Mouse (Mus musculus): ENCODE data around the gene AC140267.1.

The AC140267.1 gene

DNA sequence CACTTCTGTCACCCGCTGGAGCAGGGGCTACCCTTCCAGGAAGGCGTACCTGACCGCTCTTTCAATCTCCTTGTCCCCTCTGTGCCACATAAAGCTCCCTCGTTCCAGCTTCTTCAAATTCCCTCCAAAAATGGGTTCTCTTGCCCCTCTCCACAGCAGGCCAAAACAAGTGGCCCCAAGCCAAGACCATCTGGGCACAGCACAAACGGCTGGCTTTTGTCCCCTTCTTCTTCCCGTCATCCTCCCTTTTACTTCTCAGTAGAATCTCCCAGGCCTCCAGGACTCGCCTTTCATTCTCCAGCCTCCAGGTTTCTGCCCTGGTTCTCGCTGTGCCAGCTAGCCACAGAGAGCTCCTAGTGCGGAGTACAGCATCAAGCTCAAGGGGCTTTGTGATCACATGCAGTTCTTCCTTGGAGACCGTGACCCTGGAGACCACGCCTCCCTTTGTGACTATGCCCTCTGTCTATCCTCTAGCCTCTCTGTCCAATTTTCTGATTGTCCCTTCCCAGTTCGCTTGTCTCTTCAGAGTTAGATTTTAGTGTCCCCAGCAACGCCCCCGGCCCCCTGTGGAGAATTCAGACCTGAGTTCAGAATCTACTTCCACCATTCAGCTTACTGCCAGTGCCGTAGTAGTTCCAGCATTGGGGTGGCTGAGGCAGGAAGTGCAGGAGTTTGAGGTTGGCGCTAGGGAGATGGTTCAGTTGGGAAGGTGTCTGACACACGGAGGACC, 7.4 kb upstream of the AC140267.1 start:
- no peak for DNase-seq (ENCODE audit: low spot score in 2 of 2)

DNA sequence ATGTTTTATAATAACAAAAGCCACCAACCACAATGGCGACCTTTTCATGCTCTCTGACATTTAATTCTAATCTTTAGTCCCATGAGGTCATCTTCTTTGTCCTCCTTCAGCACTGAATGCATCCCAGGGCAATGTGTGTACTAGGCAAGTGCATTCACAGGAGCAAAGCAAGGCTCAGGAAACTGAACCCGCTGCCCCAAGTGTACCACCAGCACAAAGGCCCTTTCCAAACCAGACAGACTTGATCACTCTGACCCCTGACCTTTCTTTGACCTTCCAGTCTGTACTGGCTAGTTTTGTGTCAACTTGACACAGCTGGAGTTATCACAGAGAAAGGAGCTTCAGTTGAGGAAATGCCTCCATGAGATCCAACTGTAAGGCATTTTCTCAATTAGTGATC, 3.3 kb upstream of the AC140267.1 start:
- DNase-seq (ENCODE audit: low spot score in 2 of 2), result no peak

DNA sequence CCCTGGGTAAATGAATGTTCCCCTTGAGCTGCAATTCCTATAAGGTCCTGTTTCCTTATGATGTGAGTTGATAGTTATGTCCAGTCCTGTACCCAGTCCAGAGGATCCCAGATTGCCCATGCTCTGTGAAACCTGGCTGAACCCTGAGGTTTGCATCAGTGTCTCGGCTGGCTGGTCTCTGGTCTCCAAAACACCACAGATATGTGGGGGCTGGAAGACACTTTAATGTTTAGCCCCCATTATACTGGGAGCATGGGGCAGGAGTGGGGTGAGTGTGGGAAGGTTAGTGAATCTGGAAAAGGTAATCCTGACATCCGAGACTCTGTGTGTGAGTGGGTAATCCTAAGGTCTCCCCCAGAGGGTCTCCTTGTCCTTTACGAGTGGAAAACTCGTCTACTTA, 2.6 kb upstream of the AC140267.1 start:
- no peak for DNase-seq (ENCODE audit: low spot score in 2 of 2)

DNA sequence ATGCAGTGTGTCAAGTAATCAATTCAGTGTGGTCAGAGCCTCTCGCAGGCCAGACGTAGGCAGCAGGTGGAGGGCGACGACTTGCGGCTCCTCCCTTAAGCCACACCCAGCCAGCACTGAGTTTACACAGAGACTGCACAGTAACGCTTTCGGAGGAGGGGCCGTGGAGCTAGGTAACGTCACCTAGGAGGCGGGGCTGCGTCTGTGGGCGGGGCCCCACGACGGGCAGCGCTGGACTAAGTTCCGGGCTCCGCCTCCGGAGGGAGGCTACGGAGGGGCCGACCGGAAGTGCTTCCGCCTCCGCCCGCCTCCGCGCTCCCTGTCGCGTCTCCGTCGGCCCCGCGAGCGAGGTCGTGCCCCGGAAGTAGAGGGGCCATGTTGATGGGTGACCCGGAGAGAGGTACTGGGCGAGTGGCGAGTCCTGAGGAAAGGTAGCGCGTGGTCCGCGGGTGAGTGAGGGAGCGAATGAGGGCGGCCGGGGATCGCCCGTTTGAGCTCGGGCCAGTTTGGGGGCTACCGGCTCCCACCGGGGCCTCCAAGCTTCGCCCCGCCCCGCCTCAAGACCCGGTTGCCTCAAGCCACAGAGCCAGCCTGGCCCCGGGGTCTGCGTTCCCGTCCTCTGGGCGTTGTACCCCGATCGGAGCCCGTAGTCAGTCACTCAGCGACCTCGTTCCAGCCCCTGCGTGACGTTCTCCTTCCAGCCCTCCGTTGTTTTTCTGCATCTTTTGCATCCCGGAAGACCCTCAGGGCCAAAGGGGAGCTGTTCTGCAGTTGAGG, 1.7 kb upstream of the AC140267.1 start, which contains the start of gene Mief1:
TSS of gene Mief1 (plus strand) at position 286 of the 777 bp plus-strand sequence.
- peak; percentile 97 to 98 for DNase-seq (ENCODE audit: low spot score in 2 of 2)

DNA sequence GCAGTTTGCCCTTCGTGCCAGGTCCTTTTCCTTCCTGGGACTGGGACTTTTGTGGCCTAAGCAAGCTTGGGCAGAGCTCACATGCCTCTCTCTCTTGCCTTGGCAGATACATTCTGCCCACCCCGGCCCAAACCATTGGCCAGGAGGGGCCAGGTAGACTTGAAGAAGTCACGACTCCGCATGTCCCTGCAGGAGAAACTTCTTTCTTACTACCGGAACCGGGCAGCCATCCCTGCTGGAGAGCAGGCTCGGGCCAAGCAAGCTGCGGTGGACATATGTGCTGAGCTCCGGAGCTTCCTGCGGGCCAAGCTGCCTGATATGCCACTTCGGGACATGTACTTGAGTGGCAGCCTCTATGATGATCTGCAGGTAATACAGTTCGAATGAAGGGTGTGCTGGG, 12.5 kb downstream of the AC140267.1 start:
- DNase-seq (ENCODE audit: low spot score in 2 of 2), result no peak

DNA sequence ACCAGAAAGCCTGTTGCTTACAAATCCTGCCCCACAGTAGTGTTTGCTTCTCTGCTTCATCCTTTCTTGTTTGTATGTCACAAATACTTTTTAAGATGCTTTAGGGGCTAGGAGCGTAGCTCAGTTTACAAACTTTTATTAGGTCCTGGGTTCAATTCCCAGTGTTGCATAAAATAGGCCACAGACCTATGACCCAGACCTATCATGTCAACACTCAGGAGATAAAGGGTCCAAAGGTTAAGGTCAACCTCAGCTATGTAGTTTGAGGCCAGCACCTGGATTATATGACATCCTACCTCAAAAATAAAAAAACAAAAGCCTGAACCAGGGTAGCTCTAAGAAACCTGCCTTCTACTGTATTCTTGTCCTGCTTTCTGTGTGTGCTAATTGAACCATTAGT, 13.0 kb downstream of the AC140267.1 start:
- DNase-seq (ENCODE audit: low spot score in 2 of 2), result no peak

DNA sequence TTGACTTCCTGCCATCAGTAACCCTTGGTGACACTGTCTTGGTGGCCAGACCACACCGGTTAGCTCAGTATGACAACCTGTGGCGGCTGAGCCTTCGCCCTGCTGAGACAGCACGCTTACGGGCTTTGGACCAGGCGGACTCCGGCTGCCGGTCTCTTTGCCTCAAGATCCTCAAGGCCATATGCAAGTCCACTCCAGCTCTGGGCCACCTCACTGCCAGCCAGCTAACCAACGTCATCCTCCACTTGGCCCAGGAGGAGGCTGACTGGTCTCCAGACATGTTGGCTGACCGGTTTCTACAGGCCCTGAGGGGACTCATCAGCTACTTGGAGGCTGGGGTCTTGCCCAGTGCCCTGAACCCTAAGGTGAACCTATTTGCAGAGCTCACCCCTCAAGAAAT, 14.0 kb downstream of the AC140267.1 start:
- DNase-seq (ENCODE audit: low spot score in 2 of 2), result no peak

DNA sequence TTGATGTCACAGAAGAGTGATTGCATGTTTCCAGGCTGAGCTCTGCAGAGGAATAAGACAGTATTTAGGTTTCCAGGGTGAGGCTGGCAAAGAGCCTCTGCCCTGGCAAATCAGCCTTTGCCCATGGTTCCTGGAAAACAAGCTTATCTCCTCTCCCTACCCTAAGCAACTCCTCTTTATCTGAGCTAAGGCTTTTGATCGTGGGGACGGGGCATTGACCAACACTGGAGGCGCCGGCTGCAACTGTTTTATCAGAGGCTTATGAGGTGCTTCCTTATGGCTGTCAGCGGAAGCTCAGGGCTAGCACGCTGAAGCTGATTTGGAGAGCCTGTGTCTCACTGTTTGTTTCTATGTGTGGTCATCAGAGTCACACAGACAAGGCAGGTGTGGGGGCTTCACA, 15.0 kb downstream of the AC140267.1 start:
- DNase-seq (ENCODE audit: low spot score in 2 of 2), result no peak

DNA sequence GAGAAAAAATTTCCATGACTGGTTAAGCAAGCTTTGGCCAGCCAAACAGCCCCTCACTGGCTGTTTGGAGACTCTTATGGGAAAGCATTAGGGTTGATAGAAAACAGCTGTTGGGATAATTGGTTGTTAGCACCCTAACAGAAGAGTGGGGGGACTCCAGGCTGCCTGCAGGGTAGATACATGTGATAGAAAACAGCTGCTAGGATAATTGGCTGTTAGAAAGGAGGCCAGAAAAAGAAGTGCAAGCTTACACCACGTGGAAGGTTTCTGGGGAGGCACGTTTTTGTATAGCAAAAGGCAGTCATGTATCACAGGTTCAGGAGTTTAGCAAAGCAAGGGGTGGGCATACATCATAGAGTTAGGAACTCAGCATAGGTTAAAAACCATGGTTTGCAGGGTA, 17.9 kb downstream of the AC140267.1 start:
- no peak for DNase-seq (ENCODE audit: low spot score in 2 of 2)

DNA sequence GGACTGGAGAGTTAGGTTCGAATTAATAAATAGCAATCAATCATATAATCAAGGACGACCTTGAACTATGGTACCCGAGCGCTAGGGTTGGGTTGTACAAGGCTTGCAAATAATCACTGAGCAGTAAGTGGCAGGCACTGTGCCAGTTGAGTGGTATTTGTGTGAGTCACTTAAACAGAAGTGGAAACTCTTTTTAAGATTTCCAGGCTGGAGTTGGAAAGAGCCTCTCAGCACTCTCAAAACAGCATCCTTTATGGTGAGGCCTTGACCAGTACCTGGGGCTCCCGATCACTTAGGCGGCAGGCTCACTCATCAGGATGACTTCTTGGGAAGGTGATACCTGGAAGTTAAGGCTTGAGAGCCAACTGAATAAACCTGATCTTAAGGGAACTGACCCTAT, 18.6 kb downstream of the AC140267.1 start:
- DNase-seq (ENCODE audit: low spot score in 2 of 2), result no peak

DNA sequence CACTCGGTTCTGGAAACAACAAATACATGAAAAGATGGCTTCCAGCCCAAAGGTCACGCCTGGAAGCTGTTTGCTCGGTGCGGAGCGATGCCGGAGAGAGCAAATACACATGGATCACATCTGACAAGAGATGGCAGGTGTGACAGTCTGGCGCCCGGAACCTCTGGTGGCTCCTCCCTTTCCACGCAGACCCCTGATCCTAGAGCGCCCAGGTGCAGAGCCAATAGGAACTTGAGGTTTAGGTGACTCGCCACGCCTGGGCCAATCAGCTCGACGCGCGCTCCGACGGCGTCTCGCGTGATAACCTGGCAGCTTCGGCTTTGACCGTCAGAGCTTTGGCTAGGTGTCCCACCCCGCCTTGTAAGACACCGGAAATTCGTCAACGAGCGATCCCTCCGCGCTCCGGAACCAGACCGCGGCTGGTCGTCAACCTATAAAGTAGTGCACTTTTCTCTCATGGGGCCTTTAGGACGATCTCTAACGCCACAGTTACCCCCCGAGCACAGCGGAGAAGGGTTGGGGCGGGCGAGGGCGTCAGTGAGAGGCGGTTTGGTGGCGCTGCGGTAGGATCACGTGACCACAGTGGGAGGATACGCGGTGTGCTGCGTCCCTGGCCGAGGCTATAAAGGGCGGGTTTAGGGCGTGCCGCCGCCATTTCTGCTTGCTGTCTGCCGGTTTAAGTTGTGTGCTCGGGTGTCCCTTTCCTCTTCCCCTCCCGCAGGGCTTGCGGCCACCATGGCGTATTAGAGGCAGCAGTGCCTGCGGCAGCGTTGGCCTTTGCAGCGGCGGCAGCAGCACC, 19.4 kb downstream of the AC140267.1 start, which contains the start of gene Atf4:
TSS of gene Atf4 (plus strand) at position 338 of the 799 bp plus-strand sequence.
- DNase-seq (ENCODE audit: low spot score in 2 of 2), result peak; percentile 99 to 100

DNA sequence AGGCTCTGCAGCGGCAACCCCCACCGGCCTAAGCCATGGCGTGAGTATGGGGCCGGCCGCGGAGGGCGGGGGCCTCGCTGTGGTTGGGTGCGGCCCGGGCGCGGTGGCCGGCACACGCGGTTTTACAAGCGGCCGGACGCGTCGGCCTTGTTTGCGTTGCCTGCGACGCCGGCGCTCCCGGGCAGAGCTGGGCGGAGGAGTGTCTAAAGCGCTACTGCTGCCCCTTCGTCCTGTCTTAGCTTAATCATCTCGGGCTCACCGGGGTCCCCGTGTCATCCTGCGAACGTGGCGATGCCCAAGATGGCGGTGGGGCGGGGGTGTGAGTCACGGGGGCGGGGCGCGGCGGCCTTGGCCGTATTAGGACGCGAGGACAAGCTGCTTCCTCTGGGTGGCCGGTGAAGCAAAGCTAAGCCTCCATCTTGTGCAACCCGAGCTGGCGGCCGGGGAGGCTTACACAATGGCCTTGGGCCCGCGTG, 20.0 kb downstream of the AC140267.1 start:
- DNase-seq (ENCODE audit: low spot score in 2 of 2), result peak; percentile 53 to 57

DNA sequence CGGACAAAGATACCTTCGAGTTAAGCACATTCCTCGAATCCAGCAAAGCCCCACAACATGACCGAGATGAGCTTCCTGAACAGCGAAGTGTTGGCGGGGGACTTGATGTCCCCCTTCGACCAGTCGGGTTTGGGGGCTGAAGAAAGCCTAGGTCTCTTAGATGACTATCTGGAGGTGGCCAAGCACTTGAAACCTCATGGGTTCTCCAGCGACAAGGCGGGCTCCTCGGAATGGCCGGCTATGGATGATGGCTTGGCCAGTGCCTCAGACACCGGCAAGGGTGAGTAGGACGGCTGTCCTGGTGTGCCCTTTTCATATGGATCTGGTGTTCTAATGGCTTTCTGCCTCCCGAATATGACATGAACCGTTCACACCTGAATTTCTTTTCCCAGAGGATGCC, 20.6 kb downstream of the AC140267.1 start:
- no peak for DNase-seq (ENCODE audit: low spot score in 2 of 2)

DNA sequence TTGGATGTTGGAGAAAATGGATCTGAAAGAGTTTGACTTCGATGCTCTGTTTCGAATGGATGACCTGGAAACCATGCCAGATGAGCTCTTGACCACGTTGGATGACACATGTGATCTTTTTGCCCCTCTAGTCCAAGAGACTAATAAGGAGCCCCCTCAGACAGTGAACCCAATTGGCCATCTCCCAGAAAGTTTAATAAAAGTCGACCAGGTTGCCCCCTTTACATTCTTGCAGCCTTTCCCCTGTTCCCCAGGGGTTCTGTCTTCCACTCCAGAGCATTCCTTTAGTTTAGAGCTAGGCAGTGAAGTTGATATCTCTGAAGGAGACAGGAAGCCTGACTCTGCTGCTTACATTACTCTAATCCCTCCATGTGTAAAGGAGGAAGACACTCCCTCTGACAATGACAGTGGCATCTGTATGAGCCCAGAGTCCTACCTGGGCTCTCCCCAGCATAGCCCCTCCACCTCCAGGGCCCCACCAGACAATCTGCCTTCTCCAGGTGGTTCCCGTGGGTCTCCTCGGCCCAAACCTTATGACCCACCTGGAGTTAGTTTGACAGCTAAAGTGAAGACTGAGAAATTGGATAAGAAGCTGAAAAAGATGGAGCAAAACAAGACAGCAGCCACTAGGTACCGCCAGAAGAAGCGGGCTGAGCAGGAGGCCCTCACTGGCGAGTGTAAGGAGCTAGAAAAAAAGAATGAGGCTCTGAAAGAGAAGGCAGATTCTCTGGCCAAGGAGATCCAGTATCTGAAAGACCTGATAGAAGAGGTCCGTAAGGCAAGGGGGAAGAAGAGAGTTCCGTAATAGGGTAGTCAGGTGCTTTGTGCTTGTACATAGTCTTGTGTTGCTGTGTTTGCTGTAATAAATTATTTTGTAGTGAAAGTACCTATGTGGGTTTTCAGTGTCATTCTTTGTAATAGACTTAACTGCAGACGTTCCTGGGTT, 21.3 kb downstream of the AC140267.1 start:
- DNase-seq (ENCODE audit: low spot score in 2 of 2), result no peak

DNA sequence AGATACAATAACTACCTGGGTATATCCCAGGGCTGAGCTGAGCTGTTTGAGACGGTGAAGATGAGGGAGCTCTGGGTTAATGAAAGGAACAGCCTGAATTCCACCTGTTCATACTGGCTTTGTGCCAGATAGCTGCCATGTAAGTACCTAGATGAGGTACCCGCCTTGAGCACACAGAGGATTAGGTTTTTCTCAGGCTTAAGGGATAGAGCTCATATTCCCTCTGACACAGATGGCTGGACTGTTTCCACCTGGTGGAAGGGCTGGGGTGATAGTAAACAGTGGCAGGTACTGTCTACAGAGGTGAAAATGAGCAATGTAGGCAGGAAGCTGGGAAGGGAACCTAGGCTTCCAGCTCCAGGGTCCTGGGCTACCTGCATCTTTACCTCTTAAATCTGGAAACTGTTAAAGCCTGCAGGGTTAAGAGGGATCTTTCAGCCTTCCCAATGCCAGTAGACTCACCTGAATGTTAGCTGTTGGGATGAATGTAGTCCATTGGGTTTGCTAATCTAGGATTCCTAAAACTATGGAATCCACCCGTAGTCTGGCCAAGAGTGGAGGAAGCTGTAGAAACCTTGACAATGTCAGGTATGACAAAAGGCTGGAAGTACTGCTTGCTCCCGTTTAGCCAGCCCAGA, 22.1 kb downstream of the AC140267.1 start:
- DNase-seq (ENCODE audit: low spot score in 2 of 2), result no peak

DNA sequence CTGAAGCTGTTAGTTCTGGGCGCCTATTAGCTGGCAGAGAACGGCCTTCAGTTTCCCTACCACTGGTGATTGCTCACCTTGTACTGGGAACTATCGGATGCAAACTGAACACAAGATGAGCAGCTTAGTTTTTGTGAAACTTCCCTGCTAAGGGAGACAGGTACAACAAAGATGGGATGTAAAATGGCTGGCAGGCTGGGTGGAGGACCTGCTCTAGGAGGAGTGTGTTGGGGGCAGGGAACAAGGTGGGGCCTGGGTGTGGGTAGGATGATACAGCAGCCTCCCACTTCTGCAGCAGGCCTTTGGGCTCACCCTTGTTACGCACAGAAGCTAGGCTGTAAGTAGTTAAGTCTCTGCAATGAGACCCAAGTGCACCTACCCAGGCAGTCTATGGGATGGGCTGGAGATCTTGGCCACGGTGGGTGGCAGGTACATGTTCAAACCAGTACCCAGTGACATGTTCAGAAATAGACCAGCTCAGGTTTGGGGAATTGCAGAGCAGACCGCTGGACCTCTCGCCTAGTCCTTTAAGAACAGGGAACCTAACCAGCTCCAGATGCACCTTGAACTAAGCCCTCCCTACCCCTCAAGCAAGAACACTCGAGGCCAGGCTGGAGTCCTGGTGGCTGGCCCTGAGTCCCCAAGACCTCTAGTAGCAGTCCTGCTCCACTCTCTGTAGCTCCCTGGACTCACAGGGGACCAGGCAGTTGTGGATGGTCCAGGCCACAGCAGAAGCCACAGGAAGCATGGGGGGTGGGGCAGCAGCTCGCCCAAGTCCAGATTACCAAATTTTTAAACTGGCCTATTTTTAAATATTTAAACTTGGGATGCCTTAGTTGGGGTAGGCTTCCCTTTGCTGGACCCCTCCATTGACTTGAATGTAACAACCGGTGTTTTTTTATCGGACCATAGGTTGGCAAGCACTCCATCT, 22.9 kb downstream of the AC140267.1 start:
- DNase-seq (ENCODE audit: low spot score in 2 of 2), result peak in 1 of 2 experiments; percentile 27

DNA sequence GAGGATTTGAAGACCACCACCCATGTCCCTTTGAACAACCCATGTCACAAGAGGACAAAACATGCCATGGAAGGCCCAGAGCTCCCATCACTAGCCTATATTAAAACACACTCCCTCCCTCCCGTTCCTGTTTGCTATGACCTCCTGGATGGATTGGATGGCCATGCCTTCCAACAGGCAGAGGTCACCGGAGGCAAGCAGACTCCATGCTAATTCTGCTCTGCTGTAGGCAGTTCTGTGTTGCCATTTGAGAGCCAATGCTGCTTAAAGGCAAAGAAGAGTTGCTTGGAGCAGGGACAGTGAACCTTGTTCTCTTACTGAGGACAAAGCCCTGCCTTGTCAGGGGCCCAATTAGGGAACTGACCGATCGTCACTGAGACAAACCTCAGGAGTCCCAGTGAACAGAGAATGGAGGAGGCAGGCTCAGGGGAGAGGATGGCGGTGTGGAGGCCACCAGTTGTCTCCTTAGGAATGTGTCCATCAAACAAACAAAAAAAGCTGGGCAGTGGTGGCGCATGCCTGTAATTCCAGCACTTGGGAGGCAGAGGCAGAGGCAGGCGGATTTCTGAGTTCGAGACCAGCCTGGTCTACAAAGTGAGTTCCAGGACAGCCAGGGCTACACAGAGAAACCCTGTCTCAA, 23.9 kb downstream of the AC140267.1 start:
- no peak for DNase-seq (ENCODE audit: low spot score in 2 of 2)

DNA sequence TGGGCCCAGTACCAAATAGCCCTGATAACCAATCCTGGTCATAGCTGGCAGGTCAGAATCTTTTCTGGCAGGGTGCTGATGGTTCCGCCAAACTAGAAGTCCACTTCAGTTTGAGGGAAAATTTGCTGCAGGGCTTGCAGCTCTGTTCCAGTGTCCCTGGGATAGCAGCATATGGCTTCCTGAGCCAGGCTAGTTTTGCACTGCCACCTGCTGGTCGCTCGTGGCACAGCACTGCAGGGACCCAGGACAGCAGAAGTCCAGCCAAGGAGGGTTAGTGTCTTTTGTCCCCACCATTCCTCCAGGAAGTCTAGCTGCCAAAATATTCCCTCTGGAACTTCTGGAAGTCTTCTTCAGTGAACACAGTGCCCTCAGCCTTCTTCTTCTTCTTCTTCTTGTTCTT, 25.0 kb downstream of the AC140267.1 start:
- DNase-seq (ENCODE audit: low spot score in 2 of 2), result peak; percentile 81 to 87

DNA sequence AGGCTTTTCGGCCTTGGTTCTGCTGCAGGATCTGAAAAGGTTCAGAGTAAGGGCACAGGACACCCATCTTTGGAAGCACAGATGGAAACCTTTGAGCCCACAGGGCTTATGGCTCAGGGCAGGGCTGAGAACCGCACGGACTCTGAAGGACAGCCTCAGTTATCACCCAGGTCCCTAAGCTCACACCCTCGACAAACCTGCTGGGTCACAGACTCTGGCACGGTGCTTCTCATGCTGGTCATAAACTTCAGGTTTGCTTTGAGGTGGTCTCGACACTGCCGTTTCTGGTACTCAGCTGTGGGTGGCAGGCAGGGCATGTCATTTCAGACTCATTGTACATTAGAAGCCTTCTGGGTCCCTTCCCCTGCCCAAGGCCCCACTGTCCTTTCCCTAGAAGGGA, 25.5 kb downstream of the AC140267.1 start:
- no peak for DNase-seq (ENCODE audit: low spot score in 2 of 2)
